Mouse (Mus musculus) forebrain, embryonic 16.5 days (tissue): Measurements from ENCODE around the gene Rev3l. TPM values are rescaled to one million over a fixed set of nuclear protein-coding genes. Genes with fewer than 3 reads are reported as not detected.
"Not testable (repeated sequence)": the region's sequence is repeated elsewhere in the genome, so short reads cannot be mapped to it uniquely, and the experiment has no call there.

Experiments used
- ATAC-seq: fragments of 200-750 bp; cut with Nextera tagmentation; 2 replicates; pipeline ENCODE4 v1.8.0; 2017; ENCODE audit warnings: mild to moderate bottlenecking, moderate library complexity
- H3K27ac ChIP-seq: fragments of 300-500 bp; sonication (generic); 2 replicates; pipeline ENCODE4 v1.5.1; 2014; ENCODE audit warnings: low read length, control low read depth
- H3K27me3 ChIP-seq: fragments of 300-500 bp; sonication (generic); replicated peaks from 2 replicates; pipeline ENCODE4 v1.6.1; 2014; ENCODE audit warnings: low read length; ENCODE audit not compliant: control insufficient read depth, insufficient read depth
- H3K36me3 ChIP-seq: fragments of 300-500 bp; sonication (generic); 2 replicates; pipeline ENCODE4 v1.6.1; 2014; ENCODE audit not compliant: control insufficient read depth, insufficient read depth
- H3K4me1 ChIP-seq: fragments of 300-500 bp; sonication (generic); replicated peaks from 2 replicates; pipeline ENCODE4 v1.6.1; 2014; ENCODE audit warnings: low read length; ENCODE audit not compliant: control insufficient read depth, insufficient read depth
- H3K4me2 ChIP-seq: fragments of 300-500 bp; sonication (generic); 2 replicates; pipeline ENCODE4 v1.6.1; 2014; ENCODE audit warnings: mild to moderate bottlenecking, low read length, control low read depth
- H3K4me3 ChIP-seq: fragments of 300-500 bp; sonication (generic); replicated peaks from 2 replicates; pipeline ENCODE4 v1.5.1; 2014; ENCODE audit warnings: mild to moderate bottlenecking, low read length, control low read depth
- H3K9ac ChIP-seq: fragments of 300-500 bp; sonication (generic); replicated peaks from 2 replicates; pipeline ENCODE4 v1.6.1; 2014; ENCODE audit warnings: low read depth, low read length, control low read depth
- H3K9me3 ChIP-seq: fragments of 300-500 bp; sonication (generic); 2 replicates; pipeline ENCODE4 v1.6.1; 2016; ENCODE audit warnings: low read length; ENCODE audit not compliant: control insufficient read depth
- WGBS: fragments of 180-500 bp; shearing (Covaris S2); extraction: QIAGEN DNeasy Blood & Tissue Kit; methylation state at CpG from one replicate; pipeline ENCODE4 v1.1.7; 2014; 5-methylcytosine and 5-hydroxymethylcytosine counted together
- polyA plus RNA-seq: library from polyadenylated mRNA; unstranded; fragments of >200 nt; fragmentation: Nextera tagmentation; extraction: Ambion mirVana; gene quantifications from 2 replicates; pipeline ENCODE4 v1.2.1, GENCODE M21; 2015

Gene Rev3l
- polyA plus RNA-seq, 1 experiment from 2014 or later: 28.8 TPM

DNA sequence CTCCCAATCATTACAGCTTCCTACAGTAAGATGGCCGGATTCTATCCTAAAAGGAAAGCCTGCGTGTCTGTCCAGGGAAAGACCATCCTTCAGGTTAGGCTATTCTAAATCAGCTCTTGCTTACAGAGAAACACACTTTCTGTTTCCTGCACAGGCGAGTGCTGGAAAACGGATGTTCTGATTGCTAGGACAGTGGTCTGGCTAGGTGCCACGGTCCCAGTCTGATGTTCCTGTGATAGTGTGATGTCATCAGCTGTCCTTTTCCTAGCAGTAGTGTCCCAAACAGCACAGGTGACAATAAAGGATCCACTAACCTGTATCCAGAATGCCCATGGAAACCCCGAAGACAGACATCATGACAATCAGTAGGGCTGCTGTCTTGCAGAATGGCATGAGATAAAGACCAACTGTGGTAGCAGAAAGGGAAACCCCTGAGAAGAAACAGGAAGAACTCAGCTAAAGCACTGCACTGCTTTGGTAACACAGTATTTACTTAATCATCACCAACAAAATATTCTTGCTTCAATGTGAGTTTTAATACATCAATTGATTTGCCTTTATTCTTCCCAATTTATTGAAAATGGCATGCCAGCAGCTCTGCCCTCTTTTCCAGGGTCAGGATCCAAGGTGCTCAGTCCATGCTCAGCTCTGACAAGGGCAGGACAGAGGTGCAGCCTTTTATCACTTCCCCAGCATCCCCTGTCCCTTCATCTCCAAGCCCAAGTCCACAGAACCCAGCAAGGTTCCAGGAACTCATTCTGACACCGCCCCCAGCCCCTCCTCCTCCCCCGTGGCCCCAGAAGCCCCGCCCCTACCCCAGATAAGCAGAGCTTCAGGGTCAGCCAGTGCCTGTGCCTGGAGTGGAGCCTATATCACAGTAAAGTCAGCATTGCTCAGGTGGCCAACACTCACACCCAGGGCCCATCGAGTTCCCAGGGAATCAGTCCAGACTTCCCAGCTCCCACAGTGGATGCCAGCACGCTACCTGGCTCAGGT lies 162.1 kb downstream of the Rev3l start:
- H3K4me1 ChIP-seq: peaks cover 10% of the 10 kb centered on the region
- no peaks in the 10 kb centered on the region for H3K27me3 ChIP-seq
- no peak overlapping the region for H3K9ac ChIP-seq
- H3K27ac ChIP-seq: no peak overlapping the region
- H3K4me3 ChIP-seq: no peak overlapping the region
- ATAC-seq: no peak
- no peaks in the 10 kb centered on the region for H3K9me3 ChIP-seq
- H3K4me2 ChIP-seq: no peak overlapping the region
- no peaks in the 10 kb centered on the region; the same call in 1 of the 2 replicates for H3K36me3 ChIP-seq
- 77% methylated on average over 11 of the region's 11 CpGs for WGBS

DNA sequence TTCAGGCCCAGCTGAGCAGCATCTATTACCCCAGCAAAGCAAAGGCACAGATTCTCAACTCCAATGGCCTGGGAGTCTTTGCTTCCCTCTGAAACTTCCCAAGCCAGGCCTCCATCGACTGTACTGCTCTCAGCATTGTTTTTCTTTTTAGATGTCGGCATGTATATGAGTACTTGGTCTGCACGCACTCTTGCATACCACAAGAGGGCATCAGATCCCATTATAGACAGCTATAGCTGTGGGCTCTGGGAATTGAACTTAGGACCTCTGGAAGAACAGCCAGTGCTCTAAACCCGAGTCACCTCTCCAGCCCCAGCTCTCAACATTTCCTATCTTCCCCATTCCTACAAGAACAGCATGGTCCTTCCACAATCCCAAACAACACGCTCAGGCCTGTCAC lies 164.6 kb downstream of the Rev3l start:
- Histone ChIP-seq H3K9me3 (no peaks in the 10 kb centered on the region), H3K4me2 (no peak overlapping the region), H3K4me1 (peaks cover 10% of the 10 kb centered on the region), H3K27me3 (no peaks in the 10 kb centered on the region), H3K4me3 (no peak overlapping the region), H3K9ac (no peak overlapping the region), H3K36me3 (no peaks in the 10 kb centered on the region; the same call in 1 of the 2 replicates), H3K27ac (no peak overlapping the region)
- ATAC-seq: no peak
- 82% methylated on average over 5 of the region's 5 CpGs for WGBS

DNA sequence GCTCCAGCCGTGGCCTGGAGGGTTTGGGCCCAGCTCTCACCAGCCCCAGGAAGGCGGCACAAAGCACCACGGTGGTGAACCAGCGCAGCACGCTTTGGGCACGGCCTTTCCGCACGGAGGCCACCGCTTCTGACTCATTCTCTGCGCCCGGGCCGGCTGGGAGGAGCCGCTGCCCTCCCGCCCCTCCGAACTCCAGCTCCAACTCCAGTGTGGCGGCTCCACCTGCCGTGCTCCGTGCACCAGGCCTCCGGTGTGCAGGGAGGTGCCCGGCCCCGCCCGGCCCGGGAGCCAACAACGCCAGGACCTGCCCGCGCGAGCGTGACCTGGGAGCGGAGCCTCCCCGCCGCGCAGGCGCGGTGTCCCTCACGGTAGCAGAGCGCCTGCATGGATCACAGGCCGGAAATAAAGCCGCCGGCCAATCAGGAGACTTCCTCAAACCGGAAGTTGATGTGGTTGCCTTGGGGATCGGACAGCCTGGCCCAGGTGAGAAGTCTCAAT lies 167.0 kb downstream of the Rev3l start, which contains the start of gene Mfsd4b4:
Gene Mfsd4b4 (minus strand): TSS at position 365 of the 498 bp plus-strand sequence.
- Histone ChIP-seq H3K36me3 (no peaks in the 10 kb centered on the region), H3K4me2 (peak within 1 kb of the TSS; percentile 96), H3K4me1 (peaks cover 10% of the 10 kb centered on the region), H3K27me3 (no peaks in the 10 kb centered on the region), H3K4me3 (peak within 1 kb of the TSS; percentile 72), H3K9me3 (no peaks in the 10 kb centered on the region), H3K9ac (peak within 1 kb of the TSS; percentile 89), H3K27ac (peak within 1 kb of the TSS; percentile 68)
- peak; percentile 98 for ATAC-seq
- under 1% methylated on average over 41 of the region's 41 CpGs for WGBS

DNA sequence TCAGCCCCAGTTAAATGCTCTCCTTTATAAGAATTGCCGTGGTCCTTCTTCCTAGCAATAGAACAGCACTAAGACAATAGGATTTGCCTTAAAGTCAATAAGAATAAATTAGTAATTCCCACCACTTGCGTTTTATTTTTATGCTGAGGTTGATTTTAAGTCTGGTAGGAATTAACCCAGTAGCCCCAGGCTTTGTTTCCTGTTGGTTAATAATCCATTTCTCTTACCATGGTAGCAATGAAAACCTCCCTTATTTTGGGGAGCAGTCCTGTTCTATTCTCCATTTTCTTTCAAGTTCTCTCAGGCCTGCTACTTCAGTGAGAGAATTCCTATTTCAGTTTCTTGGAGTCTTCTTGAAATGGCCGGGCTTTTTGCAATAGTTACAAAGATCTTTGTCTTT lies 172.3 kb downstream of the Rev3l start:
- ATAC-seq: no peak
- WGBS: 80% methylated on average over 3 of the region's 3 CpGs
- no peaks in the 10 kb centered on the region for H3K4me1 ChIP-seq
- H3K27ac ChIP-seq: no peak overlapping the region
- no peaks in the 10 kb centered on the region for H3K9me3 ChIP-seq
- no peaks in the 10 kb centered on the region for H3K36me3 ChIP-seq
- no peak overlapping the region for H3K4me3 ChIP-seq
- no peak overlapping the region for H3K4me2 ChIP-seq
- H3K27me3 ChIP-seq: no peaks in the 10 kb centered on the region
- H3K9ac ChIP-seq: no peak overlapping the region

DNA sequence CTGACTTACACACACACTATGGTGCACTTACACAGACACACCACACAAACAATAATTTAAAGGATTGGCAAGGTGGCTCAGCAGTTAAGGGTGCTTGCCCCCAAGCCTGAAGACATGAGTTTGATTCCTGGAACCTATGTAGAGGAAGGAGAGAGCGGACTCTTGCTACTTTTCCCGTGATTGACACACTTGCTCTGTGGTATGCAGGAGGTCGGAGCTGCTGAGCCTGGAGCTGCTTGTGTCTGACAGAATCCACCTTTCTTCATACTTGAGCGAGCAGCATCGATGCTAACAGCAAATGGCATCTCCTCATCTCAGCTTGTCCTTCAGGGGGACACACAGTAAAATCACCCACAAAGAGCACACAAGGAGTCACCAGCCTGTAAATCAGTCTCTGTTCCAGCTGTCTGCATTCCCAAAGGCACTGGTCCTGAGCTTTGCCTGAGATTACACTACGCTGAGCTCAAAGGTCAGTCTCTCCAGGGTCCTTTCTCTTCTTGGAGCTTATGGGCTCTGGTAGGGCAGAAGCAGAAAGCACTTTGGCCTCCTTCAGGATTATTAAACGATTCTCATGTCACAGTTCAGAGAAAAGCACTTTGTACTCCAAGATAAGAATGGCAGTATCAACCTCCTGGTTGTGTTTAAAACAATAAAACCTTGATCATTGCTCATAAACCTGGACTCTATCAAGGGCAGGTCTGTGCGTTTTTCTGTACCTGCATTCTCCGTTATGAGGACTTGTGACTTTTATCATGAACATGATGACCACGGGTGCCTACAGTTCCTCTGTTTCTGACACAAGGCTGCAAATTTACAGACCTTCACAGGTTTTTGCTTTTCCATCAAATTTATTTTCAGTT lies 175.1 kb downstream of the Rev3l start:
- WGBS: 84% methylated on average over 10 of the region's 10 CpGs
- no peaks in the 10 kb centered on the region for H3K27me3 ChIP-seq
- no peak overlapping the region for H3K27ac ChIP-seq
- no peaks in the 10 kb centered on the region for H3K4me1 ChIP-seq
- H3K4me2 ChIP-seq: no peak overlapping the region
- no peak overlapping the region for H3K4me3 ChIP-seq
- ATAC-seq: no peak
- H3K9ac ChIP-seq: no peak overlapping the region
- no peaks in the 10 kb centered on the region for H3K9me3 ChIP-seq
- no peaks in the 10 kb centered on the region for H3K36me3 ChIP-seq

DNA sequence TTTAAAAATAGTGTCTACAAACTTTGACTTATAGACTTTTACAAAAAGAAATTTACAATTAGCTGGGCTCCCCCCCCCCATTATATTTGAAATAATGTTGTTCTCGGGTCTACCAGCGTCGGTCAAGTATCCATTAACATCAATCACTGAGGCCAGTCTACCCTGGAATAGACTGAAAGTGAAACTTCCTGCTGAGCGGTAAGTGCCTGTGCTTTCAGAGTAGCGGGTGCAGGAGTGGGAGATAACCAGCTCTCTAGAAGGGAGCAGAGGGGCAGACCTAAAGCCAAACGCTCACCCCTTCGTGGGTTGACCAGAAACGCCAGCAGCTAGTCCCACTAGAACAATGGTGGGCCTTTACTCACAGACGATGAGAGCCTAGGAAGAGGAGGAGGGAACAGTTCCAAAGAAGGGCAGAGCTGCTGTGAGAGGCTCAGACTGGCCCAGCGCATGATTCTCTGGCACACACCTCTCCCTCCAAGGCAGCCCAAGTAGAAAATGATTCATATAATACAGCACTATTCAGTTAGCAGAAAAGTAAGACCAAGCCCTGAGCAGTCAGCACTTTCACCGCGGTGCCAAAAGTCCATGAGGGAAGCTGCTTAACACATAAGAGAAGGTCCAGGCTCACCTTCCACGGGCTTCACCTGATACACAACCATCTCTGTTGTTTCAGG lies 177.0 kb downstream of the Rev3l start:
- H3K4me2 ChIP-seq: no peak overlapping the region
- WGBS: 67% methylated on average over 13 of the region's 13 CpGs
- no peaks in the 10 kb centered on the region for H3K27me3 ChIP-seq
- no peak overlapping the region for H3K27ac ChIP-seq
- H3K9ac ChIP-seq: no peak overlapping the region
- no peaks in the 10 kb centered on the region for H3K36me3 ChIP-seq
- H3K4me1 ChIP-seq: no peaks in the 10 kb centered on the region
- H3K4me3 ChIP-seq: no peak overlapping the region
- H3K9me3 ChIP-seq: no peaks in the 10 kb centered on the region
- no peak for ATAC-seq

DNA sequence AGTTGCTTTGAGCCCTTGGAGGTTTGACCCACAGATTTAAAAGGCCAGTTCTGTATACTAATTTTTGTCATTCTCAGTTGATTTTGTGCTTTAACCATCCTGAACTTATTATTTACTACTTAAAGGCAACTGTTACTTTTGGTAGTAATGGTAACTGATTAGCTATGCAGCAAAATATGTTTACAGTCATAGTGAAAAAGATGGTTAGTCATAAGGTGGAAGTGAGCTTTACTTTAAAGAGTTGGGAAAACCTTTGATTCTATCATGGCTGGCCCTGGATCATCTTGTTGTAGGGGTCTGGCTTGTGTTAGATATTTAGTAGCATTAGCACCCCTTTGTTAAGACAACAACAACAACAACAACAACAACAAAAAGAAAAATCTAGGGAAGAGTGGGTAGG lies 180.7 kb downstream of the Rev3l start:
- Histone ChIP-seq H3K4me2 (no peak overlapping the region), H3K4me1 (no peaks in the 10 kb centered on the region), H3K4me3 (no peak overlapping the region), H3K9me3 (no peaks in the 10 kb centered on the region), H3K36me3 (no peaks in the 10 kb centered on the region), H3K27me3 (no peaks in the 10 kb centered on the region), H3K9ac (no peak overlapping the region), H3K27ac (no peak overlapping the region)
- ATAC-seq: no peak

DNA sequence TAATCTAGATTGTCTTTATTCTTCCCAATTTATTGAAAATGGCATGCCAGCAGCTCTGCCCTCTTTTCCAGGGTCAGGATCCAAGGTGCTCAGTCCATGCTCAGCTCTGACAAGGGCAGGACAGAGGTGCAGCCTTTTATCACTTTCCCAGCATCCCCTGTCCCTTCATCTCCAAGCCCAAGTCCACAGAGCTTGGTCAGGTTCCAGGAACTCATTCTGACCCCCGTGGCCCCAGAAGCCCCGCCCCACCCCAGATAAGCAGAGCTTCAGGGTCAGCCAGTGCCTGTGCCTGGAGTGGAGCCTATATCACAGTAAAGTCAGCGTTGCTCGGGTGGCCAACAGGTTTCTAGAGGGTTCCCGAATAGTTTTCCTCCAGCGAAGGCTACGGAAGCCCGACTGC lies 192.6 kb downstream of the Rev3l start:
- not testable (repeated sequence) for H3K4me3 ChIP-seq, H3K4me1 ChIP-seq, H3K27me3 ChIP-seq, ATAC-seq, H3K9me3 ChIP-seq, H3K36me3 ChIP-seq, H3K9ac ChIP-seq, H3K27ac ChIP-seq, H3K4me2 ChIP-seq
- 81% methylated on average over 8 of the region's 8 CpGs for WGBS
